Mouse (Mus musculus): ENCODE measurements around the gene Pla2g3. TPM values are rescaled to one million over a fixed set of nuclear protein-coding genes. Genes with fewer than 3 reads are reported as not detected.

Gene Pla2g3
- polyA plus RNA-seq, 2 experiments = 0.40 to 0.99 TPM

DNA sequence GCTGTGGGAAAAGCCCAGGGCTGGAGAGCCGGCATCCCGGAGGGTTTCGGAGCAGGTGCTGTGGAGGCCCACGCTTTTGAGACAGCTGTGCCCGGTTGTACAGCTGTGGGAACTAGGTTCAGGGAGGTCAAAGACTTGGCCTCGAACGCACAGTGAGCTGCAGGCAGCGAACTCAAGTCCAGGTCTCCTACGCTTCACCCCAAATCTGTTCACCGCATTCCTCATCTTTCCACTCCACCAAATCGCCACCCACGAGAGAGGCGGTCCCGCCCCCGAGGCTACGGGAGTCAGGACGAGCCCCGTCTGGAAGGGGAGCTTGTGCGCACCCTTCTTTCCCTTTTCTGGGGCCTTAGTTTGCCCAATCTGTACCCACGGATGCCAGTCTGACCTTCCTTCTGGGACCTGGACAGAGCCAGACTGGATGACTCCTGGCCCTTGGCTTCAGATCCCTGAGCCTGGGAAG, 36.4 kb upstream of the Pla2g3 start:
- peak overlapping the region; percentile 89 for H3K4me2 ChIP-seq (replicated peaks; ENCODE audit: low read depth, low read length, severe bottlenecking)
- peak overlapping the region; percentile 88 for H3K4me3 ChIP-seq (replicated peaks; ENCODE audit: low read length)
- DNase-seq (ENCODE audit: low spot score) = no peak
- WGBS = under 1% methylated on average over 20 of the region's 20 CpGs
- no peaks in the 10 kb centered on the region for H3K27me3 ChIP-seq (ENCODE audit: control insufficient read depth, insufficient read depth, low read length)
- H3K4me1 ChIP-seq (ENCODE audit: control insufficient read depth, insufficient read depth, low read length) = peaks cover 17% of the 10 kb centered on the region
- peak; percentile 13 for ATAC-seq (ENCODE audit: low FRiP score, low read depth)
- H3K36me3 ChIP-seq (ENCODE audit: control insufficient read depth, insufficient read depth, low read length) = peaks cover 7% of the 10 kb centered on the region; the same call in 1 of the 2 replicates
- H3K9me3 ChIP-seq (ENCODE audit: control insufficient read depth, low read length) = no peaks in the 10 kb centered on the region
- no peak for TF ChIP-seq POLR2A (IDR thresholded peaks at IDR 0.05; ENCODE audit: borderline replicate concordance, extremely low read depth, insufficient read depth, insufficient read length)
- peak overlapping the region; percentile 84 for H3K27ac ChIP-seq (replicated peaks; ENCODE audit: low read depth, low read length)
- H3K9ac ChIP-seq (ENCODE audit: low read depth, low read length, severe bottlenecking) = peak overlapping the region; percentile 82

DNA sequence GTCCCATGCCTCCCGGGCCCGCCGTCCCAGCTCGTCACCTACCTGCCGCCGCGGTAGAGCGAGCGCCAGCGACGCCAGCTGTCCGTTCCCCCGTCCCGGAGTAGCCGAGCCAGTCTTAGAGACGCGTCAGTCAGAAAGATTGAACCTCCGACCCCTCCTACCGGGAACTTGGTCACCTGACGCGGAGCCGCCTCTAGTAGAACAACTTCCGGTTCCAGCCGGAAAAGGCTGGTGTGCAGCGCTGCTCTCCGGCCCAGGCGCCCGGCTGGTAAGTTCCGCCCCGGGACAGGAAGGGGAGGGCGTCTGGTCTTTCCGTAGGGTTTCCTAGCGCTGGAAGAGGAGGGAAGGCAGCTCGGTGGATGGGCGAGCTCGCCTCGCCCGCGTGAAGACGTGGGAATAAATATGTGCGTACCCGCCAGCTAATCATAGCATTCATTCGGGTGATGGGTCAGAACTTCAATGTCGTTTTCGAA, 35.9 kb upstream of the Pla2g3 start, which contains the start of gene Rnf185:
TSS of gene Rnf185 (minus strand) at position 197 of the 473 bp plus-strand sequence.
- no peaks in the 10 kb centered on the region for H3K27me3 ChIP-seq (ENCODE audit: control insufficient read depth, insufficient read depth, low read length)
- peak within 1 kb of the TSS; percentile 84 for H3K27ac ChIP-seq (replicated peaks; ENCODE audit: low read depth, low read length)
- TF ChIP-seq POLR2A (IDR thresholded peaks at IDR 0.05; ENCODE audit: borderline replicate concordance, extremely low read depth, insufficient read depth, insufficient read length) = no peak
- H3K36me3 ChIP-seq (ENCODE audit: control insufficient read depth, insufficient read depth, low read length) = peaks cover 7% of the 10 kb centered on the region; the same call in 1 of the 2 replicates
- ATAC-seq (ENCODE audit: low FRiP score, low read depth) = peak; percentile 96
- H3K9ac ChIP-seq (ENCODE audit: low read depth, low read length, severe bottlenecking) = peak within 1 kb of the TSS; percentile 82
- 5% methylated on average over 42 of the region's 45 CpGs for WGBS
- peaks cover 17% of the 10 kb centered on the region for H3K4me1 ChIP-seq (ENCODE audit: control insufficient read depth, insufficient read depth, low read length)
- DNase-seq (ENCODE audit: low spot score) = peak; percentile 99
- no peaks in the 10 kb centered on the region for H3K9me3 ChIP-seq (ENCODE audit: control insufficient read depth, low read length)
- peak within 1 kb of the TSS; percentile 89 for H3K4me2 ChIP-seq (replicated peaks; ENCODE audit: low read depth, low read length, severe bottlenecking)
- H3K4me3 ChIP-seq (replicated peaks; ENCODE audit: low read length) = peak within 1 kb of the TSS; percentile 88

GRCm38 (mm10) chr11:3452769-3453168, 35.3 kb upstream of the Pla2g3 start:
- H3K27me3 ChIP-seq (ENCODE audit: control insufficient read depth, insufficient read depth, low read length) = no peaks in the 10 kb centered on the region
- WGBS = 0% methylated on average over 9 of the region's 9 CpGs
- H3K36me3 ChIP-seq (ENCODE audit: control insufficient read depth, insufficient read depth, low read length) = peaks cover 7% of the 10 kb centered on the region; the same call in 1 of the 2 replicates
- no peaks in the 10 kb centered on the region for H3K9me3 ChIP-seq (ENCODE audit: control insufficient read depth, low read length)
- DNase-seq (ENCODE audit: low spot score) = peak; percentile 31
- peak overlapping the region; percentile 88 for H3K4me3 ChIP-seq (replicated peaks; ENCODE audit: low read length)
- H3K9ac ChIP-seq (ENCODE audit: low read depth, low read length, severe bottlenecking) = peak overlapping the region; percentile 82
- 0 out of 2 replicates have a peak, but pooled peaks have one; percentile 13 for ATAC-seq (ENCODE audit: low FRiP score, low read depth)
- peaks cover 17% of the 10 kb centered on the region for H3K4me1 ChIP-seq (ENCODE audit: control insufficient read depth, insufficient read depth, low read length)
- TF ChIP-seq POLR2A (IDR thresholded peaks at IDR 0.05; ENCODE audit: borderline replicate concordance, extremely low read depth, insufficient read depth, insufficient read length) = no peak
- H3K4me2 ChIP-seq (replicated peaks; ENCODE audit: low read depth, low read length, severe bottlenecking) = peak overlapping the region; percentile 67
- peak overlapping the region; percentile 84 for H3K27ac ChIP-seq (replicated peaks; ENCODE audit: low read depth, low read length)

DNA sequence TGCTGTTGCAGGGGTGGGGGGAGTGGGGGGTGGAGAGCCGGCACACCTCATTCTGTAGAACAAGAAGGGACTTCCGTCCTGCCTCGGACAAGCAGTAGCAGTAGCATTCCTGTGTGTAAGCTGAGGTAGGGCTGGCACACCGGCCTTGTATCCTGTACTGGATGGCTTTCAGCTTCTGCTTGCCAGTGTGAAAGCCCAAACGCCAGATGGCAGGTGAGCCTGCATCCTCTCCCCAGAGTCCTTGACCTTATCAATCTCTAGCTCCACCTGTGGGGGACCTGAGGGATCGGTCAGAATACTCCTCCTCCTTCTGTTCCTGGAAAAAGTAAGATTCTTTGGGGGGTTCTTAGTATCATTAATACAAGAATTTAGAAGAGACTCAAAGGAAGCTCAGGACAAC, 34.6 kb upstream of the Pla2g3 start:
- peak overlapping the region; percentile 88 for H3K4me3 ChIP-seq (replicated peaks; ENCODE audit: low read length)
- no peak for TF ChIP-seq POLR2A (IDR thresholded peaks at IDR 0.05; ENCODE audit: borderline replicate concordance, extremely low read depth, insufficient read depth, insufficient read length)
- DNase-seq (ENCODE audit: low spot score) (no peak), ATAC-seq (ENCODE audit: low FRiP score, low read depth) (no peak)
- no peaks in the 10 kb centered on the region for H3K9me3 ChIP-seq (ENCODE audit: control insufficient read depth, low read length)
- peaks cover 17% of the 10 kb centered on the region for H3K4me1 ChIP-seq (ENCODE audit: control insufficient read depth, insufficient read depth, low read length)
- no peak overlapping the region for H3K9ac ChIP-seq (ENCODE audit: low read depth, low read length, severe bottlenecking)
- 74% methylated on average over 6 of the region's 6 CpGs for WGBS
- H3K27ac ChIP-seq (replicated peaks; ENCODE audit: low read depth, low read length) = no peak overlapping the region
- H3K27me3 ChIP-seq (ENCODE audit: control insufficient read depth, insufficient read depth, low read length) = no peaks in the 10 kb centered on the region
- peaks cover 7% of the 10 kb centered on the region; the same call in 1 of the 2 replicates for H3K36me3 ChIP-seq (ENCODE audit: control insufficient read depth, insufficient read depth, low read length)
- H3K4me2 ChIP-seq (replicated peaks; ENCODE audit: low read depth, low read length, severe bottlenecking) = peak overlapping the region; percentile 67

DNA sequence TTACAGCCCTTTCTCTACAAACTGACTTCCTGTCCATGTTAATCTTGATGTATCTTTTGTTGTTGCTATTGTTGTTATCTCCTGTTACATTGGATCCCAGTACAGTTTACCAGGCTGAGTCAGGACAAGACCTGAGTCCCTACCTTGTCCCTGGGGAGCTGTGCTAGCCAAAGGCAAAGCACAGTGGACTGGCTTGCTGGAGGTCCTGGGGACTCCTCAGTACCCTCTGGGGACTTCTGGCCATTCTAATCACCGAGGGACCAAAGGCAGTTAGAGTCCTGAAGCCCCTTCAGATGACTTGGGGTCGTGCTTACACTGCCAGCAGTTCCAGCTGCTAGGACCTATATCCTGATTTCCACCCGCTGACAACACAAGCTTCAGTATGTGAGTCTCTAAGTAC, 33.6 kb upstream of the Pla2g3 start:
- Histone ChIP-seq H3K27ac (replicated peaks; ENCODE audit: low read depth, low read length) (no peak overlapping the region), H3K27me3 (ENCODE audit: control insufficient read depth, insufficient read depth, low read length) (no peaks in the 10 kb centered on the region), H3K36me3 (ENCODE audit: control insufficient read depth, insufficient read depth, low read length) (peaks cover 7% of the 10 kb centered on the region; the same call in 1 of the 2 replicates), H3K4me1 (ENCODE audit: control insufficient read depth, insufficient read depth, low read length) (peaks cover 17% of the 10 kb centered on the region), H3K4me2 (replicated peaks; ENCODE audit: low read depth, low read length, severe bottlenecking) (no peak overlapping the region), H3K9me3 (ENCODE audit: control insufficient read depth, low read length) (no peaks in the 10 kb centered on the region), H3K9ac (ENCODE audit: low read depth, low read length, severe bottlenecking) (no peak overlapping the region), H3K4me3 (replicated peaks; ENCODE audit: low read length) (no peak overlapping the region)
- no peak for DNase-seq (ENCODE audit: low spot score)
- no peak for ATAC-seq (ENCODE audit: low FRiP score, low read depth)
- no peak for TF ChIP-seq POLR2A (IDR thresholded peaks at IDR 0.05; ENCODE audit: borderline replicate concordance, extremely low read depth, insufficient read depth, insufficient read length)
- 88% methylated on average over 3 of the region's 3 CpGs for WGBS

Measured in limb, embryonic 14.5 days (tissue).